Mouse (Mus musculus): ENCODE measurements around the gene Hgd.
"Not testable (repeated sequence)": the region's sequence is repeated elsewhere in the genome, so short reads cannot be mapped to it uniquely, and the experiment has no call there.

Gene Hgd

DNA sequence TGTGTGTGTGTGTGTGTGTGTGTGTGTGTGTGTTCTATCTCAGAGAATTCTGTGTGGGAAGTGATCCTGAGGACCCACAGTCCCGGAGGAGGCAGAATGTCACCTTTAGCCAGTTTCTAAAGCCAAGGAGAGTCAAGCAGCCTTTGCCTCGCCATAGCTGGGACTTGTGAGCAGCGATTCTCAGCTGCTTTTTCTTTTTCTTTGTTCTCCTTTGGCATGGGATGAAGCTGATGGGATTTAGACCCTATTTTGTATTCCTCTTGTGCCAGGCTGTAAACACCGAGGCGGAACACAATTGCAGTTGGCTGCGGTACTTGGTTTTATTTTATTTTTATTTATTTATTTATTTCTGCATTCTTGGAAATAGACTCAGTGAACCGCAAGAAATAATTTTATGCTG is 49.1 kb downstream of the Hgd start:
- no peak for DNase-seq (ENCODE audit: low read depth, low spot score)

DNA sequence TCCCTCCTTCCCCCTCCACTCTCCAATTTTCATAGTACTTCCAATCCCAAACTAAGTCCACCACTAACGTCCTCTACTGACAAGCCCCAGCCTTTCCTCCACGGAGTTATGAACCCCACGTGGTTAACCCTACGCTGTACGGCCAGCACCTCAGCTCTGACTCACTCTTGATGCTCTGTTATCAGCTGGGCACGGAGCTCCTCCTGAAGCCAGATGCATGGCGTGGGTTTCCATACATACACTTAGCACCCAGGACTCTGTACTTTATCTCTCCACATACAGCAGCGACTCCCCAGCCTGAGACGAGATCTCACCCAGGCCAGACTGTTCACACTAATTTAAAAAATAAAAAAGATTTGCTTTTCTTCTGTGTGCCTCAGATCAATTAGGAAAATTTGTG is 54.6 kb downstream of the Hgd start:
- no peak for DNase-seq (ENCODE audit: low read depth, low spot score)

DNA sequence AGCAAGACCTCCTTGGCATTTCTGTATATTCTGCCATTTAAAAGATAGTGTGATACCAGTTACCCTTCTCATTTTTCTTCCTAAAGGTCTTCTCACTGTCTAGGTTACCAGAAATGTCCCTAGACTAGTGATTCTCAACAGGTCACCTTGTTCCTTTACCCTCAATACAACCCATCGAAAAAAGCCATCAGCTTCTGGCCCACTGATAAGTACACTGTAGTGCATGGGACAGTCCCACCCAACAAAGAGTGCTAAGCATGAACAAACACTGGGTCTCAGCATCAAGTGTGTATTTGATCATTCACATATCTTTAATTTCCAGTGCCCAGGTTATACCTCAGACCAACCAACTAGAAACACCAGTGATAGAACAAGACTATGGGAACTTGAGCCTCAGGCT is 55.1 kb downstream of the Hgd start:
- DNase-seq (ENCODE audit: low read depth, low spot score), result no peak

DNA sequence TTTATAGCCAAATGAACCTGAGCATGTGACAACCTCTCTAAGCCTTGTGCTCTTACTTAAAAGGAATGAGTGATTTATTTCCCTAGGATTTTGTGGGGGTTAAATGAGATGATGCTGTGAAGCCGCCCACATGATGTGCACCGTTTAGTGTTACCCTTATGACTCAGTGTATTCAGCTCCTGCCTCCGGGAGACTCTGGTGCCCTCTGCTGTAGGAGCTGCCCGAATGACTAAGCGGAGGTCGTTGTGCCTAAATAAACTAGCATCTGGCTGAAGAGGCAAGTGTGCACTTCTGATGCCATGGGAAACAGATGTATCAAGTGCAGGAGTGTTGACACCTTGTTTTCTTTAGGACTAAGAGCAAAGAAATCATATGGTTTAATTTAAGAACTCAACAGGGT is 56.2 kb downstream of the Hgd start:
- no peak for DNase-seq (ENCODE audit: low read depth, low spot score)

DNA sequence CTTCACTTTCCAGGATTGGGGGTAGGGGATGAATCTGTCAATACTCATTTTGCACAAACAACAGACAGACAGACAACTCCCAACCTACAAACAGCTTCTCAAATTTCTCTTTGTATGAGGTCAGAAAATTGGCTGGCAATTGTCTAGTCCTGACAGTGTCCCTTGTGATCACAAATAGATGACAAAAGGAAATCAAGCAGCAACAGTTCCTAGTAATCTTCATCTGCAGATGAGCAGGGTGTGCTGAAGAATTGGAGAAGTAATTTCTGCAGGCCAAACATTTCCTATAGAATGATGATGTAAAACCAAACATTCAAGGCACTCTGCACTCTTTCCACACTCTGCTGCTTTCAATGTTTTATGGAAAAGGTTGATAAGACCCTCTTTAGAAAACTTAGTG is 57.8 kb downstream of the Hgd start:
- no peak for DNase-seq (ENCODE audit: low read depth, low spot score)

DNA sequence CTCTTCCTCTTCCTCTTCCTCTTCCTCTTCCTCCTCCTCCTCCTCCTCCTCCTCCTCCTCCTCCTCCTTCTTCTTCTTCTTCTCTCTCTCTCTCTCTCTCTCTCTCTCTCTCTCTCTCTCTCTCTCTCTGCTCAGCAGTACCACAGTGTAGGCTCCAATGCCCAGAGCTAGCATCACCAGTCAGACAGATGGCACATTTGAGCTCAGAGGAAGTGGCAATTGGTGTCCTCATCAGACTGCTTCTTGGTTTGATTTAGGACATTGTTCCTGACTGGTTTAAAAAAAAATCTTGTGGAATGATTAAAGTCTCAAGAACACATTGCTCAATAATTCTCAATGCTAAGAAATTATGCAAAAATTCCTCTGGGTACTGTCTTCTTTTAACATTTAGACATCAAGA is 60.6 kb downstream of the Hgd start:
- not testable (repeated sequence) for DNase-seq (ENCODE audit: low read depth, low spot score)

DNA sequence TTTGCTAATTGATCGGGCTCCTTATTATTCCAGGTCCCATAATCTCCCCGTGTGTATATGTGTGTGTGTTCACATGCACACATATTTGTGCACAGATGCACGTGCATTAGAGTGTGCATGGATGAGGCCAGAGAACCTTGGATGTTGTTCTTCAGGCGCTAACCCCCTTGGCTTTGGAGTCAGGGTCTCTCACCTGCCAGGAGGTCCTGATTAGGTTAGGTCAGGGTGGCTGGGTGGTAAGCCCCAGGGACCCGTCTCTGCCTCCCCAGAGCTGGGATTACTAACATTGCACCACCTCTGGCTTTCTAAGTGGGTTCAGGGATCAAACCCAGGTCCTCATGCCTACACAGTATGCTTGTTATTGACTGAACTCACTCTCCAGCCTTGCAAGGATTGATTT is 64.5 kb downstream of the Hgd start:
- no peak for DNase-seq (ENCODE audit: low read depth, low spot score)

DNA sequence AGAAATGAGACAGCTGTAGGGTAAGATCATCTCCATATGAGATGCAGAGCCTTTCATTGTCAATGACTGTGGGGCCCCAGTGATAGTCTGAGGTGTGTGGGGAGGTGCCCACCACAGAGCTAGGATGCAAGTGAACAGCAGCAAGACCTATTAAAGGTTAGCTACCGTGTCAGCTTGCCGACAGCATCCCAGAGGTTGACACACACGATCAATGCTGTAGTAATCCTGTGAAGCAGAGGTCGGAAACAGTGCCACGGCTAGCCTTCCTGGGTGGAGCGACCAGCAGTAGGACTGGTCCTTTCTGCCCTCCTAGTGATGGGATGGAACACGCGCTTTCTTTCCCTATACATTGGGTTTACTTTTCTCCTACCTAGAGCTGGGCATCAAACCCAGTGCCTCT is 65.3 kb downstream of the Hgd start:
- no peak for DNase-seq (ENCODE audit: low read depth, low spot score)

DNA sequence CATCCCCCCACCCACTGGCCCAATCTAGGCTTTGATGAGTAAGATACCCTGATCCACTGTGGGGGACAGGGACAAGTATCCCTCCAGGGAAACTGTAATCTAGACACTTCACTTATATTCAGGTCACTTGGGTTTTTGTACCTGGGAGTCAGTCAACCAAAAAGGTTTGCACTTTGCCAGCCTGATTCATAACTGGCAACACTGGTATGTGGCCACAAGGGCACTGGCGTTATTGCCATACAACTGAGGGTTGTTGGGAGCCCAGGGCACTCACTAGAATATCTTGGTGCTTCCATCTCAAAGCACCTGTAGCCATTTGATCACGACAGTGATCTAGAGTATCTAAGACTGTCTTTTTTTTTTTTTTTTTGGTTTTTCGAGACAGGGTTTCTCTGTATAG is 65.8 kb downstream of the Hgd start:
- DNase-seq (ENCODE audit: low read depth, low spot score), result no peak

DNA sequence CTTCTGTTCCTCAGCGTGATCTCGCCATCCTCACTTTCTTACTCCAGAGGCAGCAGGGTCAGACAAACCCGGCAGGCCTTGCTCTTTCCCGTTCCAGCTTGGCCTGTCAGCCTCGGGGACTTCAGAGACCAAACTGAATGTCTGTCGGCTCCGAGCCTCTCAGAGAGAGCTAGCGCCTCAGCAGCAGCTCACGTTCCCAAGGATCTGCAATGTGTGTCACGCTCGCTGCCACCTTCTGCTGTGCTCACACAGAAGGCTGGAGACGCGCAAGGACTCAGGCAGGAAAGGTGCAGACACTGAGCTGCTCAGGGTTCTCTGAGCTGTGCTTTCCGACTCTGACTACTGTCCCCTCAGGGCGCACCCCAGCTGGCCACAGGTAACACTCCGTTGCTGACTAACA is 67.1 kb downstream of the Hgd start:
- no peak for DNase-seq (ENCODE audit: low read depth, low spot score)

DNA sequence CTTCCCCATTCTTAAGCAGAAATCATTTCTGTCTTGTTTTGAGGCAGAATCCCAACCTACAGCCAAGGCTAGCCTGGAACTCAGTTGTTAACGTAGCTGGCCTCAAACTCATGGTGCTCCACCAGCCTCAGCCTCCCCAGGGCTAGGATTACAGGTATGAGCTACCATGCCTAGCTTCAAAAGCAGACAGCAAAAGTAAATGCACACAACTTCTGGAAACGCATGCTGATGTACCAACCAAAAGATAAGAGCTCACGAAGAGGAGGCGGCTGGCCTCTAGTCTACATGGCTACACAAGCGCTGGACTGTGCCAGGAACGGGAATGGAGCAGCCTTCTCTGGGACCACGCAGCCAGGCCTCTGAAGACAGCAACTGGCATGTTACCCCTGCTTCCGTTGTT is 68.0 kb downstream of the Hgd start:
- DNase-seq (ENCODE audit: low read depth, low spot score), result no peak

DNA sequence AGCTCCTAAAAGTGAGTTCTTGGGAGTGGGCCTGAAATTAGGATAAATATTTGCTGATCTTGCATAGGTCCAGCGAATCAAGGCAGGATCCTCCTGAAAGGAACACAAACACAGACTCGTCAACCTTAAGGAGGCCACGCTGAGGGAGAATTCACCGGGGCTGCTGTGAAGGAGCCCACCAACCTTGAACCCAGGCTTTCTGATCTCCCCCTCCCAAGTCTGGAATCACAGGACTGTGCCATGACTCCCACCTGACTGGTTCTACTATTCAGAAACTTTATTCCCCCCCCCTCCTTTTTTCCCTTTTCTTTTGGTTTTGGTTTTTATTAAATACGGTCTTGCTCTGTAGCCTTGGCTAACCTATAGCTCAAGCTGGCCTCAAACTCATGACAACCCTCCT is 69.1 kb downstream of the Hgd start:
- DNase-seq (ENCODE audit: low read depth, low spot score), result no peak

DNA sequence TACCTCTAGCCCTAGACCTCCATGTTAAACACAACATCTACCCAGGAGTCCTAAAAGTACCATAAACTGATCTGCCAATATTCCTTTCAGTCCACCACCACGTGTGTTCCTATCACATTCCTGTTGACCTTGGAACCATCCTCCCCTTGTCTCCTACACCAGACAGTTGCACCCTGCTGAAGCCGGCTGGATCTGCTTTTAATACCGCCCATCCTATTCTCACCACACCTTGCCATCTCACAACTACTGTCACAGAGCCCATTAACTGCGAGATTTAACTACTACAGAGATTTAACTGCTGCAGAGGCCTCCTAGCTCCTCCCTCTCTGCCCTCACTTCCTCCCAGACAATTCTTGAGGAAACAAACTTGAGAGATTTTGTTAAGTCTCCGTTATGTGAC is 71.5 kb downstream of the Hgd start:
- no peak for DNase-seq (ENCODE audit: low read depth, low spot score)

DNA sequence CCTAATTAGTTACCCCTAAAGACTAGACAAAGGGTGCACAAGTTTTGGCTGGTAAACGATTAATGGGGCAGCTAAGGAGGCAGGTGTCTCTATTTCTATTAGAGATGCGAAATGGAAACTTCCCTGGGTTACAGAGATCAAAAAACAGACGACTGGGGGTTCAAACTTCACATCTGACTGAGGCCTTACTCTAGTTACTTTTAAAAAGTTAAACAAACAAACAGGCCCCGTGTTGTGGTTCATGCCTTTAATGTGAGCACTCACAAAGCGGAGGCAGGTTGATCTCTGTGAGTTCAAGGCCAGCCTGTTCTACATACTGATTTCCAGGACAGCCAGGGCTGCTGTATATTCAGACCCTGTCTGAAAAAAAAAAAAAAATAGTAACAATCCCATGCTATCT is 72.7 kb downstream of the Hgd start:
- DNase-seq (ENCODE audit: low read depth, low spot score), result no peak

DNA sequence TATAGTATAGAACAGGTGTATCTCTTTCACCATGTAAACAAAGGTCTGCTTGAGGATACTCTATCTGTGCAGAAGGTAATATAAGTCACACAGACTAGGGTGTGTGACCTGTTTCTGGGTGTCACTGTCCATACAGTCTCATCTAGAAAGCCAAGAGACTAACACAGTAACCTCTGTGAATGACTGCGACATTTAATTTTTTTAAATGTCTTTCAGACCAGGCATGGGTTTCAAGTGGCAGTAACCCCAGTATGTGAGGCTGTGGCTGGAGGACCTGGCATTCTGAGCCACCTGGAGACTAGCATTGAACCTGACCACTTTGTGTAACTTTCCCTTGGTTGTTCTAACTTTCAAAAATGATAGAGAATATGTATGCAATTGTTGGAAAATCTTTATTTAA is 73.1 kb downstream of the Hgd start:
- DNase-seq (ENCODE audit: low read depth, low spot score), result no peak

DNA sequence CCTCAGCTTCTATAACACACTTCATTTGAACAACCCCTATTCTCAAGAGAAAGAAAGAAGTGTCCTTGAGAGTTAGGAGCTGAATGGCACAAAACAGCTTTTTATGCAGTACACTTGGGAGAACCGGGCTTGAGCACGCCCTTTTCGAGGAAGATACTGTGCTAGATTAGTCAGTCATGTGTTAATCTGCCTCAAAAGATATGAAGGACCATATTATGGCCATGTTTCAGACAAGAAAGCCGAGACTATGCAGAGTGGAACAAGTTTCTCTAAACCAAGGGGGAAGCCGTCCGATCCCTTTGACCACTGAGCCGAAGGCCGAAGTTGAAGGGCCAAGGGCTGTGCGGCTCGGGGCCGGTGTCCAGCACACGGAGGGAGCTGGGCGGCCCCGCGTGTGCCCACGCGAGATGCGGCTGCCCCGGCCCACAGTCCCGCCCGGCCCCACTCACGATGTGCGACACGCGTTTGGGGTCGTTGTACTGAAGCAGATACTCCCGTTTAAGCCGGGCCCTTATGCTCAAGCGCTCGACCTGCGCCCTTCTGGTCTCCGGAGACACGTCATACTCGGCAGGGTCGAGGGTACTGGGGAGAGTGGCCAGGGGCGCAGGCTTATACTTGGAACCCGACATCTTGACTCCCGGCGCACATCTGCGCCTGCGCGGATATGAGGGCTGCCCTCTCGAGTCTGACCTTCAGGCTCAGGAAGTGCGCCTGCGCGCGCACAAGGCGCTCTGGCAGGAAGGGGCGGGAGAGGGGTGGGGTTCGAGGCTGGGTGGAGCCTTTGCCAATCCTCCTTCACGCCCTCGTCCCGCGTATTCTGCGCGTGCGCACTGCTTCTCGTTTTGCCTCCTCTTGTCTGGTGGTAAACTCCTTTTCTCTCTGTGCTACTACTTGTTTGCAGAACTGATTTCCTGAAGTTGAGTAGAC is 74.0 kb downstream of the Hgd start, which contains the start of gene Ndufb4:
TSS of gene Ndufb4 (minus strand) at position 723 of the 927 bp plus-strand sequence.
- DNase-seq (ENCODE audit: low read depth, low spot score), result peak; percentile 100

DNA sequence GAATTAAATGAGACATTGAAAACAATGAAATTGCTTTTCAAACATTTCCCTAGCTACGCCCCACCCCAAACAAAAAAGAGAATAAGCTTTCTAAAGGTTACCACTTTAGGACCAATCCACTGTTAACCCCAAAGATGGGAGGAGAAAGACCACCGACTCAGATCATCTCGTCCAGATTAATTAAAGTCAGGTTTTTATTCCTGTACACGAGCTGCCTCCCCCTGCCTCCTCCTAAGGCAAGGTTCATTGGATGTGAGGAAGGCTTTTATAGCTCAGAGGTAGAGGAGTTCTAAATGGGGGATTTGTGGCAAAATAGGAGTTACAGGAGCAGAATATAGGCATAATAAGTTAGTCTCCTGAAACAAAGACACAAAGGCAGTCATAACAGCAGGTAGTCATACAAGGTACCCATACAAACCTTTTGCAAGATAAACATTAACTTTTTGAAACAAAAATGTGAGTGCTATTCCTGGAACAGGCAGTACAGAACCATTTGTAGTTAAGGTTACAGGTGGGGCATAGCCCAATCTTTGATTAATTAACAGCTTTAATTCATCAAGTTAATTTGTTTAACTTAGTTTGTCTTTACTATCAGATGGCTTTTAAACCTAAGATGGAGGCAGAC is 75.0 kb downstream of the Hgd start:
- no peak for DNase-seq (ENCODE audit: low read depth, low spot score)

DNA sequence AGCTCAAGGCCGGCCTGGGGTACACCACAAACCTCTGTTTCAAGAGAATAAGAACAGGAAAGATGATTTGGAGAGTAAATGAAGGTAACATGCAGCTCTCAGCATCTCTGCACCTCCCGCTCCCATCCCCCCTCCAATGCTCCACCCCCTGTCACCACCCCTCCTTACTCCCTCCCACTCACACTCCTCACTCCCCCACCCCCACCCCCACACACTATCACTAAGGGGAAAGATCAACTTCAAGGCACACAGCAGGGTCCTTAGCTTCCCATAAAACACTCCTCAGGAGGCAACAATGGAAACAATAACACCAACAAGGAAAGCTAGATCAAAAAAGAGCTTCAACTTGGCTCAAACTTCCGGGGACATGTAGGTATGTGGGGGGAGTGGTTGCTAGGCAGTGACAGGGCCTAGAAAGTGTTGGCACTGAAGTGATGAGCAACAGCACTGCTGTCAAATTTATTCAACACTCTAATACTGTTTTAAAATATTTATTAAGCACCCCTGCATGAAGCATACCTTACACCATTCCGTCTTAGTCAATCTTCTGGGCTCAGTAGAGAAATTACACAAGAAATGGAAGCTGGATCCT is 75.9 kb downstream of the Hgd start:
- DNase-seq (ENCODE audit: low read depth, low spot score), result no peak

DNA sequence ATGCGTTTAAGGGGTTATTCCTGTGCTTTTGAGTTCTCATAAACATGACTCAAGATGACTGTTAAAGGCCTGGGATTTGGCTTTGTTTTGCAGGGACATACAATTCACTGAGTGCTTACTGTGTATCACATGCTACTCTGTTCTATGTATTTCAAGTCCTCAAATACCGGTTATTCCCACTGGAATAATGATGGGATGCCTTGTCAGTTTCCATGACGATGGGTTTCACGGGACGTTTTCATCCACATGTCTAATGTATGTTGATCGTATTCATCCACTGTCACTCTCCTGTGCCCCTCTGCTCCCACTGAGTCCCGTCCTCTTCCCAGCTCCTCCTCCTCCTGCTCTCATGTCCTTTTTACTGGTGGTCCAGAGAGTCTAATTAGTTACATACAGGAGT is 76.8 kb downstream of the Hgd start:
- DNase-seq (ENCODE audit: low read depth, low spot score), result no peak

DNA sequence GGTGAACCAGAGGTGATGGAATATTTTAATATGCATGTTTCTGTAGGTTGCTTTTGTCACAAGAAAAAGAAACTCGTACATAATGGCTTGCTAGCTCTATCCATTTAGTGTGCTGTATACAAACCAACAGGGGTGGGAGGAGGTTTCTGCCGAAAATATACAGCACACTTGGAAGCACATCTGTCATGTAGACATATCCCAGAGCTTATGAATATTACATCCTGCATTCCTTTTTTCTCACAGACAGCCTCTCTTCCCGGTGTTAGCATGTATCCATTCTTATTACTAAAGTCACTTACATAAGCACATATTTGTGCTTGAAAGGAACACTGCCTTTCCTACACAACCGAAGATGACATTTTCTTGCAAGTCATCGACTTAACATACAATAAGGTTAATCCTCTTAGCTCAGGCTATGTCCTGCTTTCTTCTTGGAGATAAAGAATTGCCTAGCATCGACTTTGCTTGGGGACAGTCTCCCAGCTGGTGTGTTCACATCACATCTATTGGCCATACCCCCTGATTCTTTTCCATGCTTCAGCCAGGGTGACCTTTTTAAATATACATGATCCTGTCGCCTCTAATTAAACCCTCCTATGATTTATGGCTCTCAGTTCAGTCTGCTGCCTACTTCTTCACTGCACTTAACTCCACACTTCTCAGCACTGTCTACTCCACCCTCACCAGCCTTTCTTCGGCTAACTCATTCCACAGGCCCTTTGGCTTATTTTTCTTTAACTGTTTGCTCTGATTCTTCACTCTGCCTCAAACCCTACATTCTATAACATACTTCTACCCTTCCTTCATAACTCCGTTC is 83.9 kb downstream of the Hgd start:
- no peak for DNase-seq (ENCODE audit: low read depth, low spot score)

DNA sequence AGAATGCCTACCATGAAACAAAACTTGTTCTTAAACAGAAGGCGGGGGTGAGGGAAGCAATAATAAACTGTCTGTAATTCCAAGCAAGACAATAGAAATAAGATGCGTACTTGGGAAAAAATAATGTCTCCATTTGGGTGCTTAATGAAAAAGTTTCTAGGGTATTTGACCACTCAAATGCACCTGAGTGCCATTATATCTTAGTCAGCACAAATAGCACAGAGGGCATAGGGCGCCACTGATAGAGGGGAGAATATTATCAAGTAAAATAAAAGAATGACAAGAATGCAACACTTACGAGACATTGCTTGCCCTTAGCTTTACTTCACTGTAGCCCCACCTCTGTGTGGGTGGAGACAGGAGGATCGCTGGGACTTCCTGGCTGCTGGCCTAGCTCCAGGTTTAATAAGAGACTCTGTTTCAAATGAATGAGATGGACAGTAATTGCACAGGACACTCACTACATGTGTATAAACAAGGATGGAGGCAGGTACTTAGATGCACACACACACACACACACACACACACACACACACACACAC is 85.5 kb downstream of the Hgd start:
- no peak for DNase-seq (ENCODE audit: low read depth, low spot score)
